Mouse (Mus musculus): ENCODE results near the gene Gabpb2. TPM values are rescaled to one million over a fixed set of nuclear protein-coding genes. Genes with fewer than 3 reads are reported as not detected.
"Not testable (repeated sequence)": the region's sequence is repeated elsewhere in the genome, so short reads cannot be mapped to it uniquely, and the experiment has no call there.

Gabpb2 gene
- polyA plus RNA-seq, 1 experiment from 2014 or later, result 10.8 TPM

GRCm38 (mm10) chr3:95213609-95213975, 4.1 kb downstream of the Gabpb2 start:
- no peak for DNase-seq (ENCODE audit: low spot score)
- WGBS, result 97% methylated on average over 1 of the region's 1 CpGs

GRCm38 (mm10) chr3:95212889-95213608, 4.7 kb downstream of the Gabpb2 start:
- not testable (repeated sequence) for H3K4me3 ChIP-seq (ENCODE audit: low read depth, low read length); H3K4me2 ChIP-seq (ENCODE audit: low read depth, low read length, severe bottlenecking); H3K4me1 ChIP-seq (replicated peaks; ENCODE audit: control insufficient read depth, insufficient read depth, low read length); H3K9ac ChIP-seq (ENCODE audit: low read length); H3K27ac ChIP-seq (ENCODE audit: low read depth, low read length); H3K27me3 ChIP-seq (ENCODE audit: control insufficient read depth, insufficient read depth, low read length); H3K36me3 ChIP-seq (ENCODE audit: control insufficient read depth, insufficient read depth, low read length); DNase-seq (ENCODE audit: low spot score); H3K9me3 ChIP-seq (ENCODE audit: control insufficient read depth, low read length); ATAC-seq (replicated peaks; ENCODE audit: low FRiP score)
- WGBS, result 96% methylated on average over 7 of the region's 10 CpGs

More at GRCm38 (mm10) chr3:95213609-95213975, 4.1 kb downstream of the Gabpb2 start:
- no peak overlapping the region for H3K9ac ChIP-seq (ENCODE audit: low read length)
- peaks cover under 1% of the 10 kb centered on the region; the same call in 1 of the 2 replicates for H3K36me3 ChIP-seq (ENCODE audit: control insufficient read depth, insufficient read depth, low read length)
- H3K27ac ChIP-seq (ENCODE audit: low read depth, low read length), result no peak overlapping the region
- H3K4me2 ChIP-seq (ENCODE audit: low read depth, low read length, severe bottlenecking), result no peak overlapping the region
- ATAC-seq (replicated peaks; ENCODE audit: low FRiP score), result no peak
- H3K27me3 ChIP-seq (ENCODE audit: control insufficient read depth, insufficient read depth, low read length), result no peaks in the 10 kb centered on the region
- no peaks in the 10 kb centered on the region; the same call in 1 of the 2 replicates for H3K4me1 ChIP-seq (replicated peaks; ENCODE audit: control insufficient read depth, insufficient read depth, low read length)
- H3K9me3 ChIP-seq (ENCODE audit: control insufficient read depth, low read length), result no peaks in the 10 kb centered on the region
- H3K4me3 ChIP-seq (ENCODE audit: low read depth, low read length), result no peak overlapping the region

- no peaks in the 10 kb centered on the region for H3K27me3 ChIP-seq (ENCODE audit: control insufficient read depth, insufficient read depth, low read length)
- WGBS, result 76% methylated on average over 2 of the region's 2 CpGs
- no peak overlapping the region for H3K4me3 ChIP-seq (ENCODE audit: low read depth, low read length)
- DNase-seq (ENCODE audit: low spot score), result no peak
- no peak overlapping the region for H3K27ac ChIP-seq (ENCODE audit: low read depth, low read length)
- no peaks in the 10 kb centered on the region for H3K9me3 ChIP-seq (ENCODE audit: control insufficient read depth, low read length)
- no peak overlapping the region for H3K4me2 ChIP-seq (ENCODE audit: low read depth, low read length, severe bottlenecking)
- ATAC-seq (replicated peaks; ENCODE audit: low FRiP score), result no peak
- no peak overlapping the region for H3K9ac ChIP-seq (ENCODE audit: low read length)
- H3K36me3 ChIP-seq (ENCODE audit: control insufficient read depth, insufficient read depth, low read length), result no peaks in the 10 kb centered on the region; the same call in 1 of the 2 replicates
- no peaks in the 10 kb centered on the region for H3K4me1 ChIP-seq (replicated peaks; ENCODE audit: control insufficient read depth, insufficient read depth, low read length)
Observed at GRCm38 (mm10) chr3:95210585-95210984, 7.1 kb downstream of the Gabpb2 start.

- Histone ChIP-seq H3K4me2 (ENCODE audit: low read depth, low read length, severe bottlenecking) (no peak overlapping the region), H3K4me3 (ENCODE audit: low read depth, low read length) (no peak overlapping the region), H3K9ac (ENCODE audit: low read length) (no peak overlapping the region), H3K27me3 (ENCODE audit: control insufficient read depth, insufficient read depth, low read length) (no peaks in the 10 kb centered on the region), H3K36me3 (ENCODE audit: control insufficient read depth, insufficient read depth, low read length) (peaks cover 2% of the 10 kb centered on the region; the same call in 1 of the 2 replicates), H3K4me1 (replicated peaks; ENCODE audit: control insufficient read depth, insufficient read depth, low read length) (no peaks in the 10 kb centered on the region), H3K27ac (ENCODE audit: low read depth, low read length) (no peak overlapping the region), H3K9me3 (ENCODE audit: control insufficient read depth, low read length) (no peaks in the 10 kb centered on the region)
- DNase-seq (ENCODE audit: low spot score), result no peak
- 82% methylated on average over 4 of the region's 4 CpGs for WGBS
- no peak for ATAC-seq (replicated peaks; ENCODE audit: low FRiP score)
Observed at GRCm38 (mm10) chr3:95208286-95208685, 9.4 kb downstream of the Gabpb2 start.

GRCm38 (mm10) chr3:95203880-95204279, 13.8 kb downstream of the Gabpb2 start:
- peaks cover 10% of the 10 kb centered on the region; the same call in 1 of the 2 replicates for H3K36me3 ChIP-seq (ENCODE audit: control insufficient read depth, insufficient read depth, low read length)

GRCm38 (mm10) chr3:95200562-95200961, 17.2 kb downstream of the Gabpb2 start:
- Histone ChIP-seq H3K4me1 (replicated peaks; ENCODE audit: control insufficient read depth, insufficient read depth, low read length) (no peaks in the 10 kb centered on the region), H3K9ac (ENCODE audit: low read length) (no peak overlapping the region), H3K36me3 (ENCODE audit: control insufficient read depth, insufficient read depth, low read length) (peaks cover 16% of the 10 kb centered on the region; the same call in 1 of the 2 replicates), H3K4me2 (ENCODE audit: low read depth, low read length, severe bottlenecking) (no peak overlapping the region), H3K27ac (ENCODE audit: low read depth, low read length) (no peak overlapping the region), H3K4me3 (ENCODE audit: low read depth, low read length) (no peak overlapping the region), H3K27me3 (ENCODE audit: control insufficient read depth, insufficient read depth, low read length) (no peaks in the 10 kb centered on the region), H3K9me3 (ENCODE audit: control insufficient read depth, low read length) (no peaks in the 10 kb centered on the region)
- 75% methylated on average over 2 of the region's 2 CpGs for WGBS
- DNase-seq (ENCODE audit: low spot score) (no peak), ATAC-seq (replicated peaks; ENCODE audit: low FRiP score) (no peak)

More at GRCm38 (mm10) chr3:95203880-95204279, 13.8 kb downstream of the Gabpb2 start:
- no peak overlapping the region for H3K27ac ChIP-seq (ENCODE audit: low read depth, low read length)
- H3K27me3 ChIP-seq (ENCODE audit: control insufficient read depth, insufficient read depth, low read length), result no peaks in the 10 kb centered on the region
- no peak overlapping the region for H3K9ac ChIP-seq (ENCODE audit: low read length)
- no peak overlapping the region for H3K4me2 ChIP-seq (ENCODE audit: low read depth, low read length, severe bottlenecking)
- no peak for ATAC-seq (replicated peaks; ENCODE audit: low FRiP score)
- no peak overlapping the region for H3K4me3 ChIP-seq (ENCODE audit: low read depth, low read length)
- 90% methylated on average over 6 of the region's 6 CpGs for WGBS
- DNase-seq (ENCODE audit: low spot score), result no peak
- H3K4me1 ChIP-seq (replicated peaks; ENCODE audit: control insufficient read depth, insufficient read depth, low read length), result no peaks in the 10 kb centered on the region
- H3K9me3 ChIP-seq (ENCODE audit: control insufficient read depth, low read length), result no peaks in the 10 kb centered on the region

GRCm38 (mm10) chr3:95200132-95200531, 17.6 kb downstream of the Gabpb2 start:
- WGBS, result 83% methylated on average over 7 of the region's 7 CpGs
- H3K27ac ChIP-seq (ENCODE audit: low read depth, low read length), result no peak overlapping the region
- ATAC-seq (replicated peaks; ENCODE audit: low FRiP score), result no peak
- no peak overlapping the region for H3K4me2 ChIP-seq (ENCODE audit: low read depth, low read length, severe bottlenecking)
- H3K4me3 ChIP-seq (ENCODE audit: low read depth, low read length), result no peak overlapping the region
- no peak for DNase-seq (ENCODE audit: low spot score)
- H3K9me3 ChIP-seq (ENCODE audit: control insufficient read depth, low read length), result no peaks in the 10 kb centered on the region
- no peaks in the 10 kb centered on the region for H3K4me1 ChIP-seq (replicated peaks; ENCODE audit: control insufficient read depth, insufficient read depth, low read length)
- no peak overlapping the region for H3K9ac ChIP-seq (ENCODE audit: low read length)
- H3K27me3 ChIP-seq (ENCODE audit: control insufficient read depth, insufficient read depth, low read length), result no peaks in the 10 kb centered on the region
- H3K36me3 ChIP-seq (ENCODE audit: control insufficient read depth, insufficient read depth, low read length), result peaks cover 16% of the 10 kb centered on the region; the same call in 1 of the 2 replicates

GRCm38 (mm10) chr3:95199101-95199500, 18.6 kb downstream of the Gabpb2 start:
- Histone ChIP-seq H3K4me3 (ENCODE audit: low read depth, low read length) (no peak overlapping the region), H3K9me3 (ENCODE audit: control insufficient read depth, low read length) (no peaks in the 10 kb centered on the region), H3K4me2 (ENCODE audit: low read depth, low read length, severe bottlenecking) (no peak overlapping the region), H3K27me3 (ENCODE audit: control insufficient read depth, insufficient read depth, low read length) (no peaks in the 10 kb centered on the region), H3K4me1 (replicated peaks; ENCODE audit: control insufficient read depth, insufficient read depth, low read length) (no peaks in the 10 kb centered on the region), H3K9ac (ENCODE audit: low read length) (no peak overlapping the region), H3K36me3 (ENCODE audit: control insufficient read depth, insufficient read depth, low read length) (peaks cover 14% of the 10 kb centered on the region; the same call in 1 of the 2 replicates), H3K27ac (ENCODE audit: low read depth, low read length) (no peak overlapping the region)
- no peak for ATAC-seq (replicated peaks; ENCODE audit: low FRiP score)
- DNase-seq (ENCODE audit: low spot score), result no peak
- WGBS, result 89% methylated on average over 1 of the region's 1 CpGs

GRCm38 (mm10) chr3:95195772-95196171, 21.9 kb downstream of the Gabpb2 start:
- no peak for ATAC-seq (replicated peaks; ENCODE audit: low FRiP score)

More at GRCm38 (mm10) chr3:95195772-95196171, 21.9 kb downstream of the Gabpb2 start:
- Histone ChIP-seq H3K4me3 (ENCODE audit: low read depth, low read length) (no peak overlapping the region), H3K9ac (ENCODE audit: low read length) (no peak overlapping the region), H3K27ac (ENCODE audit: low read depth, low read length) (no peak overlapping the region), H3K4me2 (ENCODE audit: low read depth, low read length, severe bottlenecking) (no peak overlapping the region), H3K4me1 (replicated peaks; ENCODE audit: control insufficient read depth, insufficient read depth, low read length) (no peaks in the 10 kb centered on the region), H3K9me3 (ENCODE audit: control insufficient read depth, low read length) (no peaks in the 10 kb centered on the region), H3K27me3 (ENCODE audit: control insufficient read depth, insufficient read depth, low read length) (no peaks in the 10 kb centered on the region), H3K36me3 (ENCODE audit: control insufficient read depth, insufficient read depth, low read length) (peaks cover 11% of the 10 kb centered on the region; the same call in 1 of the 2 replicates)
- WGBS, result 91% methylated on average over 2 of the region's 2 CpGs
- no peak for DNase-seq (ENCODE audit: low spot score)

Data from forebrain, embryonic 11.5 days (tissue).